ENCODE assay signal across 8 mouse cellular contexts in the genomic region with DNA sequence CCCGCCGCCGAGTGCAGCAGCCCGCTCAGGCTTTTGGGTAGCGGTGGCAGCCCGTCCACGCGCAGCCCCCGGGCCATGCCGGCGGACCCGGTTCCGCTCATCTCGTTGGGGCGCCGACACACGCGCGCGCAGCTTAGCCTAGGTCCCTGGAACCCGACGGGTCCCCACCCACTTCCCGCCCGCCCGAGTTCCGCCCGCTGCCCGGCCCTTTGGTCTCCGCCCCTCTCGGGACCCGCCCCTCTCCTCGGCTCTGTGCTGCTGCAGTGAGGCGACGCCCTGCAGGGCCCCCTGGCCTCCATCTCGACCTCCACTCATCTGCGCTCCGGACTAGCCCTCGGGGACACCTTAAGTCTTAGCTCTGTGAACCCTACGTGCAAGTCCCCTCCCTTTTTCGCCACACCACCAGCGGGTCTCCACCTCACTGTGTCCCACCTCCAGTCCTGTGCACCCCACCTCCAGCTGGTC. TPM values are rescaled to one million over a fixed set of nuclear protein-coding genes. Genes with fewer than 3 reads are reported as not detected.
DNase-seq lines count a peak whose midpoint lies in the region; ATAC-seq lines count a peak whose summit lies in the region.

A gene (minus strand): TSS at position 124 of the 465 bp plus-strand sequence.

- ATAC-seq in activated CD4-positive, CD25-positive, alpha-beta regulatory T cell, adult 4 months: peak; percentile 72
- no peak; the same call in 1 of the 2 replicates for ATAC-seq in forebrain, embryonic 11.5 days (replicated peaks; ENCODE audit: low FRiP score)
- peak; percentile 87 for ATAC-seq in limb, embryonic 11.5 days (ENCODE audit: insufficient number of reproducible peaks, low FRiP score, low TSS enrichment, low read depth)
- ATAC-seq in midbrain, embryonic 11.5 days (ENCODE audit: low FRiP score): peak; percentile 52
- peak; percentile 73 for ATAC-seq in stomach, embryonic 15.5 days (ENCODE audit: insufficient read depth, low FRiP score, low read depth)

- DNase-seq in B cell, adult 2 months: peak; percentile 66 to 69
- DNase-seq in forebrain, embryonic 11.5 days (ENCODE audit: low spot score): peak; percentile 82
- DNase-seq in heart, postnatal 36 days: peak; percentile 47 to 54
- peak; percentile 80 for DNase-seq in limb, embryonic 11.5 days (ENCODE audit: low spot score)
- peak; percentile 93 for DNase-seq in midbrain, embryonic 11.5 days (ENCODE audit: low spot score, missing footprints)
- no peak for DNase-seq in right cerebral cortex, adult 2 months (ENCODE audit: low spot score in 2 of 2)

- no peaks in the 10 kb centered on the region for H3K36me3 ChIP-seq in forebrain, embryonic 11.5 days (ENCODE audit: control insufficient read depth, insufficient read depth, low read length)
- no peaks in the 10 kb centered on the region for H3K36me3 ChIP-seq in limb, embryonic 11.5 days (ENCODE audit: control insufficient read depth, insufficient read depth, low read length)
- no peaks in the 10 kb centered on the region for H3K36me3 ChIP-seq in midbrain, embryonic 11.5 days (ENCODE audit: control insufficient read depth, insufficient read depth, low read length)
- no peaks in the 10 kb centered on the region for H3K36me3 ChIP-seq in stomach, embryonic 15.5 days

- H3K27ac ChIP-seq in forebrain, embryonic 11.5 days (ENCODE audit: low read depth, low read length): no peak within 1 kb of the TSS
- H3K27ac ChIP-seq in limb, embryonic 11.5 days (replicated peaks; ENCODE audit: low read depth, low read length): no peak within 1 kb of the TSS
- H3K27ac ChIP-seq in midbrain, embryonic 11.5 days (ENCODE audit: low read depth, low read length): no peak within 1 kb of the TSS
- no peak within 1 kb of the TSS for H3K27ac ChIP-seq in stomach, embryonic 15.5 days

- H3K9ac ChIP-seq in forebrain, embryonic 11.5 days (ENCODE audit: low read length): peak within 1 kb of the TSS; percentile 27
- H3K9ac ChIP-seq in limb, embryonic 11.5 days (ENCODE audit: low read length): peak within 1 kb of the TSS; percentile 49
- peak within 1 kb of the TSS; percentile 12; the same call in 1 of the 2 replicates for H3K9ac ChIP-seq in midbrain, embryonic 11.5 days (ENCODE audit: low read length)
- H3K9ac ChIP-seq in stomach, embryonic 15.5 days: peak within 1 kb of the TSS; percentile 34

- WGBS in forebrain, embryonic 11.5 days: under 1% methylated on average over 38 of the region's 41 CpGs
- WGBS in limb, embryonic 11.5 days: under 1% methylated on average over 39 of the region's 41 CpGs
- 1% methylated on average over 35 of the region's 41 CpGs for WGBS in midbrain, embryonic 11.5 days
- WGBS in stomach, embryonic 15.5 days: under 1% methylated on average over 41 of the region's 41 CpGs

- peaks cover 37% of the 10 kb centered on the region for H3K27me3 ChIP-seq in forebrain, embryonic 11.5 days (ENCODE audit: control insufficient read depth, insufficient read depth, low read length)
- H3K27me3 ChIP-seq in limb, embryonic 11.5 days (ENCODE audit: control insufficient read depth, insufficient read depth, low read length): peaks cover 31% of the 10 kb centered on the region
- peaks cover 42% of the 10 kb centered on the region for H3K27me3 ChIP-seq in midbrain, embryonic 11.5 days (ENCODE audit: control insufficient read depth, insufficient read depth, low read length)
- H3K27me3 ChIP-seq in stomach, embryonic 15.5 days (replicated peaks): peaks cover 20% of the 10 kb centered on the region; the same call in 1 of the 2 replicates

- H3K9me3 ChIP-seq in forebrain, embryonic 11.5 days (ENCODE audit: control insufficient read depth, low read length): no peaks in the 10 kb centered on the region
- H3K9me3 ChIP-seq in limb, embryonic 11.5 days (ENCODE audit: control insufficient read depth, low read length): no peaks in the 10 kb centered on the region
- no peaks in the 10 kb centered on the region for H3K9me3 ChIP-seq in midbrain, embryonic 11.5 days (ENCODE audit: control insufficient read depth, low read length)
- no peaks in the 10 kb centered on the region for H3K9me3 ChIP-seq in stomach, embryonic 15.5 days

- H3K4me1 ChIP-seq in forebrain, embryonic 11.5 days (replicated peaks; ENCODE audit: control insufficient read depth, insufficient read depth, low read length): peaks cover 8% of the 10 kb centered on the region; the same call in 1 of the 2 replicates
- H3K4me1 ChIP-seq in limb, embryonic 11.5 days (ENCODE audit: control insufficient read depth, insufficient read depth, low read length): 0 out of 2 replicates have a peak, but pooled peaks cover 3% of the 10 kb centered on the region
- H3K4me1 ChIP-seq in midbrain, embryonic 11.5 days (ENCODE audit: control insufficient read depth, insufficient read depth, low read length): peaks cover 10% of the 10 kb centered on the region
- H3K4me1 ChIP-seq in stomach, embryonic 15.5 days: peaks cover 32% of the 10 kb centered on the region

- peak within 1 kb of the TSS; percentile 74 for H3K4me2 ChIP-seq in forebrain, embryonic 11.5 days (ENCODE audit: low read depth, low read length, severe bottlenecking)
- H3K4me2 ChIP-seq in limb, embryonic 11.5 days (ENCODE audit: low read depth, severe bottlenecking): peak within 1 kb of the TSS; percentile 72
- peak within 1 kb of the TSS; percentile 69 for H3K4me2 ChIP-seq in midbrain, embryonic 11.5 days
- peak within 1 kb of the TSS; percentile 97 for H3K4me2 ChIP-seq in stomach, embryonic 15.5 days

- intact Hi-C loops in heart, postnatal 36 days (cut with DNase I): no loop called here

- H3K4me3 ChIP-seq in forebrain, embryonic 11.5 days (ENCODE audit: low read depth, low read length): peak within 1 kb of the TSS; percentile 49
- H3K4me3 ChIP-seq in limb, embryonic 11.5 days (ENCODE audit: low read depth, low read length): peak within 1 kb of the TSS; percentile 49
- H3K4me3 ChIP-seq in midbrain, embryonic 11.5 days (ENCODE audit: low read depth, low read length): peak within 1 kb of the TSS; percentile 46
- H3K4me3 ChIP-seq in stomach, embryonic 15.5 days (replicated peaks): peak within 1 kb of the TSS; percentile 62

RNA-seq across cellular contexts. Expression of the gene that starts here (rescaled TPM):
- 1 to 10 TPM in 1 of 2 experiments, under 1 TPM in 1; 0.50 to 1.1 TPM for polyA plus RNA-seq in activated CD4-positive, CD25-positive, alpha-beta regulatory T cell, adult 4 months (2017; shearing (Covaris generic))
- polyA plus RNA-seq in forebrain, embryonic 11.5 days (2014; fragmentation: Nextera tagmentation; extraction: Ambion mirVana): 1.2 and 1.4 TPM in 2 replicates
- 1 to 10 TPM in 1 of 2 experiments, under 1 TPM in 1; 0.75 to 1.6 TPM for total RNA-seq in heart, postnatal 36 days (2021)
- polyA plus RNA-seq in limb, embryonic 11.5 days (2014; fragmentation: Nextera tagmentation; extraction: Ambion mirVana): 3.7 and 4.5 TPM in 2 replicates
- 2.1 and 2.2 TPM in 2 replicates for polyA plus RNA-seq in midbrain, embryonic 11.5 days (2014; fragmentation: Nextera tagmentation; extraction: Ambion mirVana)
- polyA plus RNA-seq in stomach, embryonic 15.5 days (2015; fragmentation: Nextera tagmentation; extraction: Ambion mirVana): 4.5 and 4.8 TPM in 2 replicates

Comparison
In these comparisons a context has a peak if more than half of its experiments do, and no peak if none do; other contexts are left out.
1. DNase-seq: peak in B cell, adult 2 months (2 of 2), forebrain, embryonic 11.5 days (single experiment), heart, postnatal 36 days (2 of 2), limb, embryonic 11.5 days (single experiment) and midbrain, embryonic 11.5 days (single experiment); none in right cerebral cortex, adult 2 months (0 of 2).
2. Peak in every context shown above with its lines, with median percentiles within 50 percentile points of each other: H3K4me2 ChIP-seq, H3K4me3 ChIP-seq and H3K9ac ChIP-seq.